Mouse (Mus musculus) mouse embryonic stem cell (cell line): Measurements from ENCODE around the gene Hist1h3a.
"Not testable (repeated sequence)": the region's sequence is repeated elsewhere in the genome, so short reads cannot be mapped to it uniquely, and the experiment has no call there.

Source experiments
- in situ Hi-C, 2 experiments: fragments of 300-500 bp; cut with MboI; formaldehyde crosslinking; loops; 1 replicate in 1 of 2; 3 replicates in 1 of 2; pipeline ENCODE4 v1.14.3; 2019 to 2020; ENCODE audit warnings: low sequenced_read_pairs in 2 of 2, low pct_unique_long_range_greater_than_20kb in 1 of 2, mixed read lengths in 1 of 2; ENCODE audit not compliant: unreplicated experiment in 1 of 2

The Hist1h3a gene

GRCm38 (mm10) chr13:23761871-23762821, at the start of gene Hist1h3a:
TSS of gene Hist1h3a (minus strand) at chr13:23762386.
- in situ Hi-C loops = not testable (repeated sequence)

DNA sequence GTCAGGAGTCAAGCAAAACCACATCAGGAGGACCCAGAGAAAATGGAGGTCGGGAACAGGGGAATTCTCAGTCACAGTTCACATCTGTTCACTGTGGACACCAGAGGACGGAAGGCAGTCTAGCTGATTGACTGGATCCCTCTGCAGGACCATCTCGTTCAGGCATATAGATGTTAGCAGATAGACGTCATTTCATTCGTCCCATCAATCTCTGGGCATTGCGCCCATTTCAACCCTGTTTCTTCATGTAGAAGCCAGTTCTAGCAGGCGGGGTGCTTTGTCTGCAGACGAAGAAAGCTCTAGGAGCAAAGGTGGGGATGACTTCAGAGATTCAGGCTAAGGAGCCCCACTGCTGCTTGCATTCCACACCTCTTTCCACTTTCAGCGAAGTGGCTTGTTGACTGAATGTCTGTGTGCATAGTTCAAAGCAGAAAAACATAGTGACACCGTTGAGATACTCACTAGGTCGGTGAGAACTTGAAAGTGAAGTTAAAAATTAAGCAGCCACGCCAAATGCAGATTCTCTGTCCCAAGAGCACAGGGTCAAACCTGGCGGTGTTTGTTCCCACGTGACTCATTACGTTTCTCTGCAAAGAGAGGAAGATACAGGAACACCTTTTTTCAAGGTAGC, 44.4 kb upstream of the Hist1h3a start, which contains the start of gene Slc17a2:
TSS of gene Slc17a2 (plus strand) at position 572 of the 631 bp plus-strand sequence.
- in situ Hi-C loops = no loop called here

DNA sequence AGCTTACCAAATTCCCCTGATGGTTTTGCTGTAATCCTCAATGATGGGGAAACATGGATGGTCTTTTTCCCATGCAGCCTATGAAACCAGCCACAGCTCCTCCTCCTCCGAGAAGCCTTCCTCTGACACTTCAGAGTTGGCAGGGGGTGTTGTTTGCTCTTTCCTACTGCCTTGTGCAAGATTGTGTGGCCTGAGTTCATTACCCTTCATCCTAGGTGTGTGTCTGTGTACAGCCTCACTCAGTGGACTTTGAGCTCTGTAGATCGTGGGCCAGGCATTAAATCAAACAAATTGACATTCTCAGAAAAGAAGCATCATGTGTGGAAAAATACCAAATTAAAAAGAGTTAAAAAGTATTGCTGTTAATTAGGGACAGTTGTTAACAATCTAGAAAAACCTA, 42.3 kb upstream of the Hist1h3a start:
- in situ Hi-C loops = no loop called here

DNA sequence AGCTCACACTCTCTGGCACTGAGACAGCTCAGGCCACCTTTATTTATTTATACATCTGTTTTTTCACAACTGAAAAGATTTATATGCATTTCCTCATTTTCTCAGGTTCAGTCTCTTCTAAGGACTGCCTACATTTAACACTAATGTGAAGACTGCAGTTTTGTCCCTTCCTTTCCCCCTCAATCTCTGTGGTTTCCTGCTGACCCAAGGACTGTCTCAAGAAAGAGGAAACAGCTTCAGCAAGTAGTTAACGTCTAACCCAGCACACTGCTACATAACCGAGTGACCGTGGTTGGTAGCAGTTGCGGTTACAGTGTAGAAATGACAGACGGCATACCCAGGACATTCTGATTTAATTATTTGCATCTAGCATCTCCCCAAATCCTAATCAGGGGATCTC, 37.2 kb upstream of the Hist1h3a start:
- in situ Hi-C loops = no loop called here

GRCm38 (mm10) chr13:23792520-23792919, 30.3 kb upstream of the Hist1h3a start:
- in situ Hi-C loops = no loop called here

DNA sequence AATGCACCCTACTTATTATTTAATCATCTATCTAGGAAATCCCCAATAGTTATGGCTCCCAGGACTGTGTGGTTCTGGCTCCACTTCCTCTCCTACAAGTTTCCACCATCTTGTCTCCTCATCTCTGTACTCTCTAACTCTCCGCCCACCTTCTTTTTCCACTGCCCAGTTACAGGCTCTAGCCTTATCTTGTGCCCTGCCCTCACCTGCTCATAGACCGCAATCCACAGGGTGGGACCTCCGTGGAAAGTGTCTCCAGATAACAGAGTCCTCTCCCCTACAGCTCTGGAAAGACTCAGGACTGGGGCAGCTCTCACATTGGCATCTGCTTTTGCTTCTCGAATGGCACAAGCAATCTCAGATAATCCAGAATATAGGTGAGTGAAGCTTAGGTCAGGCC, 16.8 kb upstream of the Hist1h3a start:
- in situ Hi-C loops = no loop called here

GRCm38 (mm10) chr13:23778339-23778738, 16.2 kb upstream of the Hist1h3a start:
- in situ Hi-C loops = no loop called here

GRCm38 (mm10) chr13:23772561-23773313, 10.6 kb upstream of the Hist1h3a start:
- in situ Hi-C loops = no loop called here

GRCm38 (mm10) chr13:23769613-23770012, 7.4 kb upstream of the Hist1h3a start, which contains the start of gene Trim38:
TSS of gene Trim38 (plus strand) at chr13:23769913.
- in situ Hi-C loops = not testable (repeated sequence)

DNA sequence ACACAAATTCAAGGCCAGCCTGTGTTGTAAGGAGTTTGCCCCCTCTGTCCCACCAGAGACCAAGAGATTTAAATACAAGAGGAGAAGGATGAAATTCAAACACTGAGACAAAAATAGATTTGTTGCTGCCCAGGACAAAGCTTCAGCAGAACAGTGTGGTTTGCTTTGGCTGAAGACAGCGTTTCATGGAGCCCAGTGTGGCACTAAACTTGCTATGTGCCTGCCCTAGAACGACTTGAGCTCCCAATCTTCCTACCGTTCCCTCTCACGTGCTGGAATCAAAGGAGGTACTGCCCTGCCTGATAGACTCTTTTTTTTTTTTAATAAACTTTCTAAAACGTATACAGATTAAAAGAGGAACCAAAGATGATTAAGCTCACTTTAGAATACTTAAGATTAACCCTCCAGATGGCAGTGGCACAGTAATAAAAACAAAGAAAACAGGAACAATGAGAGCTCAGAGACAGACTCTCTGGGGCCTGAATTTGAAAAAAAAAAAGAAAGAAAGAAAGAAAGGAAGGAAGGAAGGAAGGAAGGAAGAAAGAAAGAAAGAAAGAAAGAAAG, 6.7 kb upstream of the Hist1h3a start:
- in situ Hi-C loops = no loop called here

DNA sequence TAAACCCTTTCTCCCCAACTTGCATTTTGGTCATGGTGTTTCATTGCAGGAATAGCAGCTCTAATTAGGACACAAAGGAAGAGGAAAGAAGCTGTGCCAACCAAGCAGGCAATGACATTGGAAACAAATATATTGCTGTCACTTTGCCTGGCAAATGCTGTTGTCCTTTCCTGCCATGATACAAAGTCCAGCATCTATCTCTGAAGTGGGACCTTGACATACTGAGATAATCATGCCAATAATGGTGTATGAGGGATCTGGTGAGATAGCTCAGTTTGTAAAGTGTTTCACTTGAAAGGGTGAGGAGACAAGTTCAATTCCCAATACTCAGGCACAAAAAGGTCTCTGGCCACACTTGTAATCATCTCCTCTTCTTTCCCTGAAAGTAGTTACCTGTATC, 4.6 kb upstream of the Hist1h3a start:
- in situ Hi-C loops = no loop called here

DNA sequence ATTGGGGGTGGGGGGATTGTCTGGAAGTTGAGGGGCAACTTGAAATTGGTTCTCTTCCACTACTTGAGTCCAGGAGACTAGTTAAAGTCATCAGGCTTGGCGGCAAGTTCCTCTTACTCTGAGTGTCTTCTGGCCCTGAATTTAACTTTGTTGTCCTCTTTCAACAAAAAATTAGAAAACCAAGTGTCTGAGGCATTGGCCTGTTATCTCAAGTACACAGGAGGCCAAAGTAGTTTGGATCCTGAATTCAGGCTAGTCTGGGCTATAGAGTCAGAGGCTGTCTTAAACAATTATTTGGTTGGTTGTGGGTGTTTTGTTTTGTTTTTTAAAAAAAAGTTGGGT, 3.0 kb upstream of the Hist1h3a start:
- in situ Hi-C loops = no loop called here

DNA sequence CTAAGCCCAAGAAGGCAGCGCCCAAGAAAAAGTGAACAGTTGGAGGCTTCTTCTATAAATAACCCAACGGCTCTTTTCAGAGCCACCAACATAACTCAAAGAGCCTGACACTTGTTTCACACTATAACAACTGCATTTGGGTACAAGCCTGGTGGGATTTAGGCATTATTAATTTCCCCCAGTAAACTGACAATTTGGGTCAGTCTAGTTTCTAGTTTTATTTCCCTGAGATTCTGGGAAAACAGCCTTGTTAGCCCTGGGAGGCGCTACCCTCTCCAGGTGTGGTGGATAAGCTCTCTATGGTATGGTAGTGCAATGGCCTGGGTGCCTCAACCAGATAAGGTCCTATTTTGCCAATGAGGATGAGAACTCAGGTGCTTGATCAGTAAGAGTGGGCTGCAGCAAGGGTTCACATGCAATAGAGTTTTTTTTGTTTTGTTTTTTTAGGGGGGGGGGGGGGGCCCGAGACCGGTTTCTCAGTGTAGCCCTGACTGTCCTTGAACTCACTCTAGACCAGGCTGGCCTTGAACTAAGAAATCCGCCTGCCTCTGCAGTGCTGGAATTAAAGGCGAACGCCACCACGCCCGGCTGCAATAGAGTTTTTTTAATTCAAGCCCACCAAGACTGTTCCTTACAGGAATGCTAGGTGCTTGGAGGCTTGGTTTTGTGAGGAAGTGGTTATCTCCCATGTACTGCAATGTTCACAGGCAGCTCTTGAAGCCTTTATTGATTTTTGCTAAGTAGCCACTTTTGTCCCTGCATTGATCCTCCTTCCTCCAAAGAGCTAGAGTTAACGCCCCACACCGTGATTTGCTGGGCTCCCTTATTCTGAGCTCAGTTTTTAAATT, 2.4 kb upstream of the Hist1h3a start:
- in situ Hi-C loops = no loop called here

DNA sequence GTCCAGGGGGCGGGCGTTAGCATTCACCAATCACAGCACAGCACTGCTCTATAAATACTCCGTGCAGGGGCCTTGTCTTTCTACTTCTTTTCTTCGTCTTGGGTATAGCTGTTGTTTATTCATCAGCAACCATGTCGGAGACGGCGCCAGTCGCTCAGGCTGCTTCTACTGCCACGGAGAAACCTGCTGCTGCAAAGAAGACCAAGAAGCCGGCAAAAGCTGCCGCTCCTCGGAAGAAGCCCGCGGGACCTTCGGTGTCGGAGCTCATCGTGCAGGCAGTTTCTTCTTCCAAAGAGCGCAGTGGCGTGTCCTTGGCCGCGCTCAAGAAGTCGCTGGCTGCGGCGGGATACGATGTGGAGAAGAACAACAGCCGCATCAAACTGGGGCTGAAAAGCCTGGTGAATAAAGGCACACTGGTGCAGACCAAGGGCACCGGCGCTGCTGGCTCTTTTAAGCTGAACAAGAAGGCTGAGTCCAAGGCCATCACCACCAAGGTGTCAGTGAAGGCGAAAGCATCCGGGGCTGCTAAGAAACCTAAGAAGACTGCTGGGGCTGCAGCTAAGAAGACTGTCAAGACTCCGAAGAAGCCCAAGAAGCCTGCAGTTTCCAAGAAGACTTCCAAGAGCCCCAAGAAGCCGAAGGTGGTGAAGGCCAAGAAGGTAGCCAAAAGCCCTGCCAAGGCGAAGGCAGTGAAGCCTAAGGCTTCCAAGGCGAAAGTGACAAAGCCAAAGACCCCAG, 1.6 kb upstream of the Hist1h3a start, which contains the start of gene Hist1h1a:
TSS of gene Hist1h1a (plus strand) at position 81 of the 738 bp plus-strand sequence.
- in situ Hi-C loops = no loop called here

GRCm38 (mm10) chr13:23763242-23763585, 1.0 kb upstream of the Hist1h3a start:
- in situ Hi-C loops = no loop called here

GRCm38 (mm10) chr13:23760972-23761864, 968 bp downstream of the Hist1h3a start, which contains the start of gene Hist1h4a:
TSS of gene Hist1h4a (minus strand) at chr13:23761230.
- in situ Hi-C loops = no loop called here
